Mouse (Mus musculus) WW6 (cell line): ENCODE measurements around the gene Rasl10b.

ENCODE experiments used
- DNase-seq: peaks from one replicate; pipeline ENCODE4 v3.0.0-alpha.2; 2013; ENCODE audit warnings: low read depth, low spot score

Gene Rasl10b

DNA sequence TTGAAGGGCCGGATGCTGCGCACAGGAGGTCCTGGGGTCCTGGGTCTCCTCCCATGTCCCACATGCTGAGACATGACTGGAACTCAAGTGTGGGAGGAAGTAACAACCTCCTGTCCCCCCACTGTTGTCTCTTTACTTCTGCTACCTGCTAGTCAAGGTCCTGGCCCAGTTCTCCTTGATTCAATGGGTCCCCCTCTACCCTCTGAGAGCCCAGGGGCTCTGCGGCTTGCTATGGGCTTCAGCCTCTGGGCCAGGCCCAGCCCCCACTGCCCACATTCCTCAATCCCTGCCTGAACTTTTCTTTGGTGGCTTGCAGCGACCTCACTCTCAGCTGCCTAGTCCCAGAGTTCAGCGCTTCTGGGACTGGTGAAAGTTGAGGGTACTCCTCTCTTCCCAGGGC lies 20.4 kb downstream of the Rasl10b start, which contains the start of gene Gas2l2:
Gene Gas2l2 (minus strand): TSS at position 101 of the 400 bp plus-strand sequence.
- no peak for DNase-seq

DNA sequence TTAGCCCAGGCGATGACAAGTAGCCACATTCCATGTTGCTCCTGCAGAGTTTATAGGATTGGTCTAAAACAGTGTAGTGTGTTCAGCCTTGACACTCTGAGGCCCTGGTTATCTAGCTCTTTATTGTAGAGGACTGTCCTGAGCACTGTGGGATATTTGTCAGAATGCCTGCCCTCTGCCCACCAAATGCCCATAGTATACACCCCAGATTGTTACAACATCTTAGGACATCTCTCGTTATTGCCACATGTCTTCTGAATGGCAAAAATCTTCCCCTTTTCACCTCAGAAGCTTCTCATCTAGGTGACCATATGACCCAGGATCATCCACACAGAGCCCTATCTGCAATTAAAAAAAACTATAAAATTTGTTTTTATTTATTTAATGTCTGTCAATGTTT lies 23.6 kb downstream of the Rasl10b start:
- DNase-seq, result no peak

DNA sequence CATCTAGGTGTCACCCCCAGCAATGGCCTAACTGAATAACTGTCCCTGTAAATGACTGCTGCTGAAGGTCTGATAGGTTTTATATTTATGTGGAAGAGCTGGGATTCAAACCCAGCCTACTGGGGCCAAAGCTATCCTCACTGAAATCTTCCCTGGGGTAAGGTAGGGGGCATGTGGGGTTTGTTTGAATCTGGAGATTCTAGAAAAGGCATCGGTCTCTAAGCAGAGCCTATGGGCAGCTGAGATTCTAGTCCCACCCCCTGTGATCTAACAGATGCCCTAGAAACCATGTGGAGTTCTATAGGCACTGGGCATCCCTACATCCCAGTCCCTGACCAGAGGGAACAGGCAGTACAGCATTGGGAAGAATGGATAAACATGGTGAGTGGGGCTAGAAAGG lies 28.4 kb downstream of the Rasl10b start, which contains the start of gene 1700020L24Rik:
Gene 1700020L24Rik (plus strand): TSS at position 301 of the 400 bp plus-strand sequence.
- no peak for DNase-seq

DNA sequence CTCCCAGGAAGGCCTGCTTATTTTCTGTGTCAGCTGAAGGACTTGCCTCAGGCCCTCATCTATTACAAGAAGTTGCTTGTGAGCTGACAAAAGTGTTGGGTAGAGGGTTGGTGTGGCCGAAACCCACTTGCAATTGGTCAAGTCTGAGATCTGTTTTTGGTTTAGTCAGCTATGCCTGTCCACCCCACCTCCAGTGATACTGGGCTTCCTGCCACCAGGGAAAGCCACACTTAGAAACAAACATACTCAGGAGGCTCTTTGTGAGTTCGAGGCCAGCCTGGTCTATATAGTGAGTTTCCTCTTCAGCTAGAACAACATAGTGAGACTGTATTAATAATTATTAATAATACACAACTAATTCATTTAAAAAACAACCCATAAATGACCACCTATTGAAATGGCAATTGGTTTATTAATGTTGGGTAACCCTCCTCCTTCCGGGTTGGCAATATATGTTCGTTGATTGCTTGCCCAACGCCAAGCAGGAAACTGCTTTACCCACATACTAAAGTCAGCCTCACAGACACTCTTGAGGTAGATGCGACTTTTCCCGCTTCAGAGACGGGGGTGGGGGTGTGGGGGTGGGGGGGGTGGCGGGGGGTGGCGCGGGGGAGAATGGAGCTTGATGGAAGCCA lies 30.6 kb downstream of the Rasl10b start:
- no peak for DNase-seq

DNA sequence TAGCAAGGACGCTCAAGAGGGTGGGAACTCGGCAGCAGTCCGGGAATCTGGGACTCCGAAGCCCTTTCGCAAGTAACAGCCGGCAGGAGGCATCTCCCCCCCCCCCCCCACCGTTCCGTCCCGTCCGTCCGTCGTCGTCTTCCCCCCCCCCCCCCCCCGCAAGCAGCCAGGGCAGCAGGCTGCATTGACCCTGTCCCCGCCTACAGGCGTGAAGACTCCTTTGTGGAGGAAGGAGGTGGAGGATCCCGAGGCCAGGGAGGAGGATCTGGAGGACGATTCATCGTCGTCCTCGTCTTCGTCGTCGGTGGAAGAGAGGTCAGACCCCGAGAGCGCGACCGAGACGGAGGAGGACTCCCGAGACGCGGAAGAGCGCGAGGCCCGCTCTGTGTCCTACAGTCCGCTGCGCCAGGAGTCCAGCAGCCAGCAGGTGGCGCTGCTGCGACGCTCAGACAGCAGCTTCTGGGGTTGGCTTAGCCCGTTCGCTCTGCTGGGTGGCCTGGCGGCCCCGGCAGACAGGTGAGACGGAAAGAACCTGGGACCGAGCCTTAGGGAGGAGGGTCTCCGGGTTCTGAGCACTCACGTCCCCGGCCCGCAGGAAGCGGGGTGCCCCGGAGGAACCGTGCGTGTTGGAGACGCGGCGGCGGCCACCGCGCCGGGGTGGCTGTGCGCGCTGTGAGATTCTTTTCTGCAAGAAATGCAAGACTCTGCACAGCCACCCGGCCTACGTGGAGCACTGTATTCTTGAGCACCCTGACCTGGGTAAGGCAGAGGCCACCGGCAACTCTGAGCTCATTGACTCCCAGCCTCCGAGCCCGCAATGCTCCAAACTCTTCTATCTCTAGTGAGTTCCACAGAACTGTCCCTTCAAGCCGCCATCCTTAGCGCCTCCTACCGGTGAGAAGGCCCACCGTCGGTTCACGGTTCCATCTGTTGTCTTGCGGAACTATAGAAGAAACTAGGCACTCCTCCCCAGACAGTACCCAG lies 31.4 kb downstream of the Rasl10b start:
- peak; percentile 89 for DNase-seq

DNA sequence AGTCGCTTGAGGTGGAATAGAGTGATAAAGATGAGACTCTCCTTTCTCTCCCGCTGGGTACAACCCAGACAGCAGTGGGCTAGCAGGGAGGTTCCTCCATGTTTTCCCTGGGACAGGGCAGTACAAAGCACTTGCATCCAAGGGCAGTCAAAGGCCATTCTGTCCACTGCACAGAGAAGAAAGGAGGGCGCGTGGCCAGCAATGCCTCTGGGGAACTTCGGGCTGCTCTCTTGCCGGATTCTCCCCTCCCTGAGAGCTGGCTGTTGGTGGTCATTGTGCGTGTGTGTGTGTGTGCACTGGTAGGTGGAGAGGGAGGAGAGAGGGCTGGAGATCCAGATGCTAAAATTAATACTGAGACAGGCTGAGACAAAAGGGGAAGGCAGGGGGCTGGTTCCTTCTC lies 32.3 kb downstream of the Rasl10b start:
- DNase-seq, result no peak

DNA sequence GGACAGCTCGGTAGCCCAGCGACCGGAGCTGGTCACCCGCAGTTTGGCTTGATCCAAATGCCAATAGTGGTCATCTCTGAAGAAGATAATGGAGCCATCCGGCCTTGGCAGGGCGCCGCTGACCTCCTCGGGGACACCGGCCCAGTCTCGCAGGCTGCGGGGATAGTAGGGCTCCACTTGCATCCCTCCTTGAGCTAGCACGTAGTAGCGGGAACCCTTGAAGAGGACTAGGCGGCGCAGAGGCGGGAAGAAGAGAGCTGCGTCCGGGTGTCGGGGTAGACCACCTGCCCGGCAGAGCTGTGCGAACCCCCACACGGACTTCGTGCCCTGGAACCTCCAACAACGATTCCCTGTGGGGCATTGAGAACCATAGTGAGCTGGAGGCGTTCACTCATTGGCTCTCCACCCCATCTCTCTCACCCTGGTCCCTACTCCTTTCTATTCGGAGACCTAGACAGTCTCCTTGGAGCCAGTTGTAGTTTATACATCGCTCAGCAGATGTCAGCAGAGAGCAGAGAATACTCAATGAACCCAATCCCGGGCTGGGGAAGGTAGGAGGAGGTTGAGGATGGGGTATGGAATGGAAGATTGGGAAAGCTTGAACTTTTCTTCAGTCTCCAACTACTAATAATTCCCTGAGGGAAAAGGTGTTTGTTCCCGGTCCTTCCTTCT lies 33.8 kb downstream of the Rasl10b start:
- peak; percentile 79 for DNase-seq

DNA sequence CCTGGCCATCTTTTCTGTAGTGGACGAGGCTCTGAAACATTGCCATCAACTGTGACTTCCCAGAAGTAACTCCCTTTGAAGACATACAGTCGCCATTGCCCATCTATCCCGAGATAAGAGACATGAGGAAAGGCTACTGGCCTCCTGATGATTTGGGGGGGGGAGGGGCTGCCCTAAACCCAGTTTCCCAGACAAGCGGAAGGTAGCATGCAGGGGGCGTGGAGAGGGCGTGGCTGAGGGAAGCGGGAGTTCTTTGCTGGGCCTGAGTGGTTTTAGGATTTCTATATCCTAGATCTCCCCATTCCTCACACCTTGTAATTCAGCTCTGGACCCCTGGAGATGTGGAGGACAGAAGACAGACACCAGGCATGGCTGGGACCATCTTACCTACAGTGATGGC lies 34.9 kb downstream of the Rasl10b start:
- DNase-seq, result no peak

DNA sequence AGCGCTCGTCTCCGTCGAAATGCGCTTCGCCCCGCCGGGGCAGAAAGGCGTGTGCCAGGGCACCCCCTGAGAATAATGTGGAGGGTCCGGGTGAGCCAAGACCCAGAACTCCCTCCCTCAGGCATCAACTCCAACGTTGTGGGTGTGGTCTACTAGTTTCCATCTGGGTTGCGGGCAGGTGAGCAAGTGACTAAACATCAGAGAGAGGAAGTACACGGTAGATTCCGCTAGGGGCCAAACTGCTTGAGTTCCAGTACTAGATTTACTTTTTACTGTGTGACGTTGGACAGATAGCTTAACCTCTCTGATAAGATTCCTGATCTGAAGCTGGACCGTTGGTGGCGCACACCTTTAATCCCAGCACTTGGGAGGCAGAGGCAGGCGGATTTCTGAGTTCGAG lies 36.1 kb downstream of the Rasl10b start:
- DNase-seq, result peak; percentile 82

DNA sequence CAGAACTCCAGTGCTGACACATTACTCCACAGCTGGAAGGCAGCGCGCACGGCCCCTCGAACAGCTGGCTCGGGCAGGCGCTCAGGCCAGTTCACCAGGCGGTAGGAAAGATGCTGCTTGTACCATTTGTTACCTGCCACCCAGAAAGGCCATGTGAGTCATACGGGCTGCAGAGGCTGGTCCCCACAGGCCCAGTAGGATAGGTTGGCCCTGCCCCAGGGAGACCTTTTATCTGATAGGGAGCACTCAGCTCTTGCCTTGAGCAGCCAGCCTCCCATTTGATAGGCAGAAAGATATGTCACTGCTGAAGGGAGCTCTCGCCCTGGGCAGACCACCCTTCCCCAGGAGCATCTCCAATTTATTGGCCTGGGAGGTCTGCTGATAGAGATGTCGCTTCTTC lies 38.7 kb downstream of the Rasl10b start:
- no peak for DNase-seq

DNA sequence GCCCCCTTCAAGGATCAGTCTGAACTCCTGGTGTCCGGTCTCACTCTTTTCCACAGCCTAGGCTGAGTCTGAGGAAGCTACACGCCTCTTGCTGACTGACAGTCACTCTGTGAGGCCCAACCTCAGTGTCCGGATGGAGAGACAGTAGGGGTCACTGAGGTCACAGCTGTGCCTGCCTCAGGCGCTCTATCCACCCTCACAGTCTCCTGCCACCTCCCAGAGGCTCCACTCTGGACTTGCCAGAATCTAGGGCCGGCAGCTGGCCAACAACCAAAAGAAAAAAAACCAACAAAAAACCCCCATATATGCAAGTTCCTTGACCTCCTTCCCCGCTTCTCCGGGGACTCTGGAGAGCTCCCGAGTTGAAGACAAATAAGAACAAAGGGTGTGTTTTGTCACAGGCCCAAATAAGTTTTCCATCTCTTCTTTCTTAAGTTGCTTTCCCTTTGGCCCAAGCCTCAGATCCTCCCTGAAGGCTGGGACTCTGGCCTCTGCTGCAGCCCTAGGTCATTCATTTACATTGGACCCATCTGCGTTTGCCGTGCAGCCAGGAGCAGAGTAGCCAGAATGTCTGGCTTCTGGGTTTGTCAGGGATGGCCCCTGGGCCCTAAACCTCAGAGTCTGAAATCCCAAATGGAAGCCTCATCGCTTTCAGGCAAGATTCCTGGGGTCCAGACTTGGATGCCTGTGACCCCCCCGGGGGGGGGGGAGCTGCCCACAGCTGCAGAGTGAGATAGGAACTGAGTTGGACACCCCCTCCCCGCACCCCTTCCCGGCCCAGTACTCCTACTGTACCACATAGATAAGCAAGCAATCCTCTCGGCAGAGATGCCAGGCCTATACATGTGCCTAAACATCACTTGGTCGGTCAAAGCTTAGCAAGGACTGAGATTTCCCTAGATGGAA lies 39.3 kb downstream of the Rasl10b start:
- no peak for DNase-seq

DNA sequence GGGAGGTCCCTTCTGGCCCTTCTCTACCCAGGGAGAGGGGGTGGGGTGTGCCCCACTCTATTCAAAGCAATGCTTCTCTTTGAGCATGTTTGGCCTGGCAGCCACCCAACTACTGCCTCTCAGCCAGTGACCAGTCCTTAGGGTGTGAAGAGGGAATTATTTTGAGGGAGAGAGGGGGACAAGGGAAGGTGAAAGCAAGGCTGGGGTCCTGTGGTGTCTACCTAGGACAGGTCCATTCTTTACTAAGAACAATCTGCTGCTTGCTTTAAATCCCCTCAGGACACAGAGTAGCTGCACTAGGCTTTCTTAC lies 39.9 kb downstream of the Rasl10b start:
- no peak for DNase-seq

DNA sequence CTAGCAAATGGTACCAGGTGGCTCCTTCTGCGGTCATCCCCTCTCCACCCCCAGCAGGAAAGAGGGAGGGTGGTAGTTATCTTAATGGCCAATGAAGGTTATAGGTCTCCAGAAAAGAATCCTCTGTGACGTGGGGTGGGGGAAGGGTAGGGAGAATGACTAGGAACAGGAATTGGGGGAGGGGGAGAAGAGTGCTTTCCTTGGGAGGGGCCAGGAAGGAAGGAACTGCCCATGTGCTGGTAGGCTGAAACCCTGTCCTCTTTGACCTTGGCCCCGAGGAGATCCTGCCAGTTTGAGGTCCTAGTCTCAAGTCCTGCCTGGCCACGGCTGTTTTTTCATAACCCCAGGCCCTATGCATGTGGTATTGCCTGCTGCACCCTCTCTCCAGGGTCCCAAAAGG lies 40.4 kb downstream of the Rasl10b start:
- no peak for DNase-seq

DNA sequence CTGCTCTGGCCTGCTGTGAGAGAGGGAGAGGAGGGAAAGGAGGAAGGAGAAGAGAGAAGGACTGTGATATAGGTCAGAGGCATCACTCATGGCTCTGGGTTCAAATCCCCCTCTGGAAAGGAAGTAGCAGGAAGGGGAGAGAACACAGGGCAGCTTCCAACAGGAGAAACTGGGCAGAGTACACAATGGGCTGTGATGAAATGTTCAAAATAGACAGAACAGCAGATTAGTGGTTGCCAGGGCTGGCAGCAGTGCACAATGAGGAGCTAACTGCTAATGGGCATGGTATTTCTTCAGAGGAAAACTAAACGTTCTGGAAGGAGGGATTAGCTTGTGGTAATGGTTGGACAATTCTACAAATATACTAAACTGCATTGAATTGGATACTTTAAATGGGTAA lies 41.6 kb downstream of the Rasl10b start:
- no peak for DNase-seq

DNA sequence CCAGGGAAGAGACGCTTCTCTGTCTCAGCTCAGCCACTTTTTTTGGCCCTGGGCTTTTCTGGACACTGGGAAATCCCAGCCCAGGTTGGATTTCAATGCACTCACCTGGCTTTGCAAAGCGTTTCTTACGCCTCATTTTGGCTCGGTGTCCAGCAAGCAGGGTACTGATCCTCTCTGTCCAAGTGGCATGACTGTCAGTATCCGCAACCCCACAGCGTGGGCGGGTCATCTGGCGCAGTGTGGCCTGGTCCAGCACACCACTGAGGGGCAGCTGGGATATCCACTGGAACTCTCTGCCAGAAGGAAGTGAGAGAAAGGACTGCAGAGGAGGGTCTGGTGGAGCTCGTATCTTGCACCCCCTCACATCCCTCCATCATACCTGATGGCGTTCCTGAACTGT lies 42.3 kb downstream of the Rasl10b start:
- DNase-seq, result no peak

DNA sequence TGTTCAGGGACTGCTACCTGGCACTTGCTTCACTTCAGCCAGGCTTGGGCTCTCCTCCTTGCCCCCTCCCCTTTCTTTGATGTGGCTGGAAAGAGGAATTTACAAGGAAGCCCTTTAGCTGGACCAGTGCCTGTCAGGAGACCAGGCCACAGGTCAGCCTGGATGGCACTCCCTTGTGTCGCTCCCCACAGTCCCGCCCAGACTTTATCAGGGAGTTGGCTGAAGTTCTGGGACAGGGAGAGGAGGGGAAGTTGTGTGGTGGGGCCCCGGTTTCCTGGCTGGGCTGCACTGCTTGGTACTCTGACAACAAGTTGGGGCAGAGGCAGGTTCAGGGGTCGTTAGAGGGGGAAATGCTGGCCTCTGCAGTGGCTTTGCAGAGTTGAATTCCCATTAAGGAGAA lies 45.6 kb downstream of the Rasl10b start:
- DNase-seq, result no peak

DNA sequence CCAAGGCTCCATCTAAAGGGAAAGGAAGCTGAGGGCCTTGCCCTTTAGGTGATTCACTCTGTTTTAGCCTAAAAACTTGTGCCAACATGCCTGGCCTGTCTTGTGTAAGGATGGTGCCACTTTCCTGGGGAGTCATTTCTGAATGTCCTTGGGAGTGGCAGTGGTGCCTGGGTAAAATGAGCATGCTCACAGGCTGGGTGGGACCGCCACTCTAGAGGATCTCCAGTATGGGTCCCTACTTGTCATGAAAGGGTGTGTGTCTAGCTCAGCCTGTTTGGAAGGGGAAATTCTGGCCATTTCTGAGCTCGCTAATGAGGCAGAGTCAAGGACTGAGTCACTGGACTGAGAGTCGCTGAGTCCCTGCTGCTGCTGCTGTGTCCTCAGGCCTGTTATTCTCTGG lies 46.7 kb downstream of the Rasl10b start:
- DNase-seq, result no peak

DNA sequence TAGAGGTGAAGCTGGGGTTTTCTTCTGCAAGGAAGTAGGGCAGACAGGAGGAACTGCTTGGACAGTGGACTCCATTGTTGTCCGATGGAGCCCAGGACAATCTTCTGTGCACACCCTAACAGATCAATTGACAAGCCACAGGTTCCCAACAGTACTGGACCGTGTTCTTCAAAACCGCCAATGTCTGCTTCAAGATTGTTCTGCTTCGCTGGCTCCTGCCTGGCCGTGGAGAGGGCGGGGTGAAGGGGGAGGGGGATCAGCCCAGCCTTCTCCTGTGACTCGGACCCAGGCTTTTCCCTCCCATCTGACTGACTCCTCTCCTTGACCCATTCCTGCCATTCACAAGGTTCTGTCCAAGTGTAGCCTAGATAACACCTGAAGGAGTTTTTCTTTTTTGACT lies 48.3 kb downstream of the Rasl10b start:
- DNase-seq, result no peak

DNA sequence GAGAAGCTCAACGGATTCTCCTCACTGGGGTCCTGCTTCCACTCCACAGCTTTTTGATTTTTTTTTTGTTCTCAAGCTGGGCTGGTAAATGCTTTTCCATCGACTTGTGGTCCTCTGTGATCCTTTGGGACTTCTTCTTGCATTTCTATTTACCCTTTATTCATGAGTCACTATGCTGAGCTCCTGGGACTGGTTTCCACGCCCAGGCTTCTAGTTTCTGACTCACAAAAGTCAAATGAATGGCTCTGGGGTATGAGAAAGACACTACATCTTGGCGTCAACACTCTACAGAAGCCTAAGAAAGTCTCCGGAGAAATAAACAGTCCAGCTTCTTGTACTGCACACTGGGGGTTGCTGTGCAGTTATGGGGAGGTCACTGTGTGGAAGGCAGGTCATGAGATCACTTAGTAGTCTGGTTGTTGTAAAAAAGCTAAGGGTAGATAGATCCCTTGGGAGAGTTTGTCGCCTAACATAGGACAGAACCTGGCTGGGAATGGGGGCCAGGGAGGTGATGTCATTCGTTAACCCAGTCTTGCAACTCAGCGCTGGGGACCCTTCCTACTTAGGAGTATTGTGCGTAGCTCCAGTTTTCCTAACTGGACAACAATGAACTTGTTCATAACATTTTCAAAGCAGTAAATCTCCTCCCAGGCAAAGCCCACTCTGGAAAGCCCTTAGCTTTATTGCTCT lies 49.1 kb downstream of the Rasl10b start:
- DNase-seq, result no peak

DNA sequence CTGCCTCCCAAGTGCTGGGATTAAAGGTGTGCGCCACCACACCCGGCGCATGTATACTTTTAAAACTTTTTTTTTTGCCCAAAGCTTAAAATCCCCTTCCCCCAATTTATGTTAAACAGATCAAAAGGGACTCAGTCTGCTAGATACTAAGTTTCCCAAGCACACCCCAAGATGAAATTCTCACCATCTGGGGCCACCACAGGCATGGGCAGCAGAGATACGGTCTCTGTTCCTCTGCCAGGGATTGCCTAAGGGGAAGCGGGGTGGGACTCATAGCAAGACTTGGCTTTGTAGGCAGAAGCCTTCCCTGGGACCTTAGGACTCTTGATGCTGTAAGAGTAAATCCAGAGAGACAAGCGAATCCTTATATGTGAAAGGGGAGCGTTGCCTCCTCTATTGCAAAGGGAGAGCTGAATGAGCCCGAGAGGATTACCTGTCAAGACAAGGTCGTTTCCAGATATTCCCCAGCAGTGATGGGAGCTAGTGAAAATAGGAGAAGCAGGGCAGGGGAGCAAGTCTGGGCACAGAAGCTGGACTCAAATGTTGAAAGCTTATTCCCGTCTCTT lies 52.6 kb downstream of the Rasl10b start:
- no peak for DNase-seq
